Mouse (Mus musculus): ENCODE results near the gene Zswim7.

DNA sequence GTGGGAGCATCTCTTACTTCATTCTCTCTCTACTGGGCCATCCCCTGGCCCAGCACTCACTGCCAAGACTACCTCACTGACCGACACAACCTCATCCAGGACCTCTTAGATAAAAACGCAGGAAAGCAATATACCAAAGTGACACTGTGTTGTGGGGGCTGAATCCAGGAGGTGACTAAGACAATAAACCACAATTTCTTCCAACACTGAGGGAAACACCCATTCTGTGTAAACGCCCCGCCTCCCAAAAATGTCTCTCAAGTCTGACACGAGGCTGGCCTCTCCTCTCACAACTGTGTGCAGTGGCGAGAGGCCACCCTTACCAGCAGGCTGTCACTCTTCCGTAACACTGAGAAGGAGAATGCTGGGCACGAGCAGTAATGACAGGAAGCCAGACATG is 12.8 kb downstream of the Zswim7 start:
- TF ChIP-seq POLR2A (IDR thresholded peaks at IDR 0.05; ENCODE audit: extremely low read depth, insufficient read depth, low read length) = no peak
- no peak for TF ChIP-seq CTCF (IDR thresholded peaks at IDR 0.05; ENCODE audit: extremely low read depth, insufficient read depth, low read length)

All from cortical plate, adult 2 months (tissue).